Mouse (Mus musculus) kidney, postnatal 0 days (tissue): Measurements from ENCODE around the gene Bdkrb2. TPM values are rescaled to one million over a fixed set of nuclear protein-coding genes. Genes with fewer than 3 reads are reported as not detected.
A peak's percentile ranks its signal among the peaks of the same experiment; 100 is the strongest.

Experiments
- ATAC-seq: fragments of 200-750 bp; cut with Nextera tagmentation; replicated peaks from 2 replicates; pipeline ENCODE4 v1.8.0; 2017; ENCODE audit warnings: low read depth, moderate number of reproducible peaks, moderate TSS enrichment, moderate library complexity; ENCODE audit not compliant: low FRiP score
- DNase-seq: peaks from one replicate; pipeline ENCODE4 v3.0.0-alpha.2; 2016; ENCODE audit warnings: low spot score
- H3K27ac ChIP-seq: fragments of 300-500 bp; sonication (generic); 2 replicates; pipeline ENCODE4 v1.5.1; 2014; ENCODE audit warnings: mild to moderate bottlenecking
- H3K27me3 ChIP-seq: fragments of 300-500 bp; sonication (generic); 2 replicates; pipeline ENCODE4 v1.6.1; 2014; ENCODE audit warnings: low read length, mixed read lengths; ENCODE audit not compliant: insufficient read depth
- H3K36me3 ChIP-seq: fragments of 300-500 bp; sonication (generic); 2 replicates; pipeline ENCODE4 v1.6.1; 2014; ENCODE audit warnings: low read length, mixed read lengths; ENCODE audit not compliant: insufficient read depth
- H3K4me1 ChIP-seq: fragments of 300-500 bp; sonication (generic); replicated peaks from 2 replicates; pipeline ENCODE4 v1.6.1; 2014; ENCODE audit warnings: antibody characterized with exemption, low read length, mixed read lengths; ENCODE audit not compliant: insufficient read depth
- H3K4me2 ChIP-seq: fragments of 300-500 bp; sonication (generic); 2 replicates; pipeline ENCODE4 v1.6.1; 2014; ENCODE audit warnings: mild to moderate bottlenecking, low read length, moderate library complexity, mixed read lengths
- H3K4me3 ChIP-seq: fragments of 300-500 bp; sonication (generic); replicated peaks from 2 replicates; pipeline ENCODE4 v1.5.1; 2014; ENCODE audit warnings: low read depth, low read length
- H3K9ac ChIP-seq: fragments of 300-500 bp; sonication (generic); 2 replicates; pipeline ENCODE4 v1.6.1; 2014; ENCODE audit warnings: low read depth, low read length
- H3K9me3 ChIP-seq: fragments of 300-500 bp; sonication (generic); replicated peaks from 2 replicates; pipeline ENCODE4 v1.6.1; 2016; ENCODE audit warnings: low read length, inconsistent platforms, mixed read lengths
- CTCF ChIP-seq: IDR thresholded peaks from 2 replicates; pipeline ENCODE4 v1.5.1; 2016; ENCODE audit warnings: antibody characterized with exemption, low read depth, mild to moderate bottlenecking, moderate library complexity
- WGBS: fragments of 180-500 bp; shearing (Covaris S2); extraction: QIAGEN DNeasy Blood & Tissue Kit; methylation state at CpG from one replicate; pipeline ENCODE4 v1.1.7; 2014; 5-methylcytosine and 5-hydroxymethylcytosine counted together
- polyA plus RNA-seq: library from polyadenylated mRNA; unstranded; fragments of >200 nt; fragmentation: Nextera tagmentation; extraction: Ambion mirVana; gene quantifications from 2 replicates; pipeline ENCODE4 v1.2.1, GENCODE M21; 2015

The Bdkrb2 gene
- polyA plus RNA-seq, 1 experiment from 2014 or later, result 1.1 TPM

GRCm38 (mm10) chr12:105593471-105593870, 30.4 kb downstream of the Bdkrb2 start:
- Histone ChIP-seq H3K36me3 (no peaks in the 10 kb centered on the region), H3K4me3 (no peak overlapping the region), H3K27me3 (no peaks in the 10 kb centered on the region), H3K9ac (no peak overlapping the region), H3K9me3 (no peaks in the 10 kb centered on the region), H3K4me2 (no peak overlapping the region), H3K27ac (no peak overlapping the region), H3K4me1 (no peaks in the 10 kb centered on the region)
- DNase-seq, result no peak
- no peak for ATAC-seq
- TF ChIP-seq CTCF, result no peak
- WGBS, result 66% methylated on average over 4 of the region's 4 CpGs

GRCm38 (mm10) chr12:105597135-105597534, 34.1 kb downstream of the Bdkrb2 start:
- Histone ChIP-seq H3K27me3 (no peaks in the 10 kb centered on the region), H3K4me2 (no peak overlapping the region), H3K36me3 (no peaks in the 10 kb centered on the region), H3K4me1 (no peaks in the 10 kb centered on the region), H3K4me3 (no peak overlapping the region), H3K9me3 (no peaks in the 10 kb centered on the region), H3K27ac (no peak overlapping the region), H3K9ac (no peak overlapping the region)
- ATAC-seq (peak; percentile 44; the same call in 1 of the 2 replicates), DNase-seq (peak; percentile 14)
- WGBS, result 57% methylated on average over 8 of the region's 8 CpGs
- TF ChIP-seq CTCF, result no peak

- Histone ChIP-seq H3K27me3 (no peaks in the 10 kb centered on the region), H3K9ac (no peak overlapping the region), H3K4me1 (no peaks in the 10 kb centered on the region), H3K9me3 (no peaks in the 10 kb centered on the region), H3K4me2 (no peak overlapping the region), H3K36me3 (no peaks in the 10 kb centered on the region), H3K4me3 (no peak overlapping the region), H3K27ac (no peak overlapping the region)
- WGBS, result 81% methylated on average over 10 of the region's 10 CpGs
- TF ChIP-seq CTCF, result no peak
- DNase-seq, result no peak
- ATAC-seq, result no peak
Measured at GRCm38 (mm10) chr12:105598503-105598902, 35.5 kb downstream of the Bdkrb2 start.

GRCm38 (mm10) chr12:105599098-105599497, 36.1 kb downstream of the Bdkrb2 start:
- DNase-seq (no peak), ATAC-seq (no peak)
- Histone ChIP-seq H3K4me1 (no peaks in the 10 kb centered on the region), H3K4me3 (no peak overlapping the region), H3K27me3 (no peaks in the 10 kb centered on the region), H3K36me3 (no peaks in the 10 kb centered on the region), H3K9ac (no peak overlapping the region), H3K9me3 (no peaks in the 10 kb centered on the region), H3K27ac (no peak overlapping the region), H3K4me2 (no peak overlapping the region)
- TF ChIP-seq CTCF, result no peak
- 74% methylated on average over 5 of the region's 5 CpGs for WGBS

- no peak for ATAC-seq
- Histone ChIP-seq H3K27ac (no peak overlapping the region), H3K4me3 (no peak overlapping the region), H3K9ac (no peak overlapping the region), H3K4me2 (no peak overlapping the region), H3K36me3 (no peaks in the 10 kb centered on the region), H3K4me1 (no peaks in the 10 kb centered on the region), H3K27me3 (no peaks in the 10 kb centered on the region), H3K9me3 (no peaks in the 10 kb centered on the region)
- no peak for TF ChIP-seq CTCF
- 68% methylated on average over 6 of the region's 6 CpGs for WGBS
- DNase-seq, result no peak
Measured at GRCm38 (mm10) chr12:105601586-105601985, 38.6 kb downstream of the Bdkrb2 start.

GRCm38 (mm10) chr12:105602581-105603210, 39.7 kb downstream of the Bdkrb2 start, which contains the start of gene Bdkrb1:
TSS of gene Bdkrb1 (plus strand) at chr12:105603085.
- ATAC-seq, result no peak

GRCm38 (mm10) chr12:105603904-105604303, 40.9 kb downstream of the Bdkrb2 start:
- Histone ChIP-seq H3K4me2 (no peak overlapping the region), H3K9ac (no peak overlapping the region), H3K36me3 (no peaks in the 10 kb centered on the region), H3K27me3 (no peaks in the 10 kb centered on the region), H3K9me3 (no peaks in the 10 kb centered on the region), H3K27ac (no peak overlapping the region), H3K4me3 (no peak overlapping the region), H3K4me1 (no peaks in the 10 kb centered on the region)
- DNase-seq, result no peak
- no peak for TF ChIP-seq CTCF
- no peak for ATAC-seq
- 73% methylated on average over 11 of the region's 11 CpGs for WGBS

More at GRCm38 (mm10) chr12:105602581-105603210, 39.7 kb downstream of the Bdkrb2 start, which contains the start of gene Bdkrb1:
- no peaks in the 10 kb centered on the region for H3K27me3 ChIP-seq
- no peaks in the 10 kb centered on the region for H3K4me1 ChIP-seq
- WGBS, result 89% methylated on average over 11 of the region's 11 CpGs
- no peak within 1 kb of the TSS for H3K9ac ChIP-seq
- H3K9me3 ChIP-seq, result no peaks in the 10 kb centered on the region
- no peak for TF ChIP-seq CTCF
- H3K36me3 ChIP-seq, result no peaks in the 10 kb centered on the region
- no peak within 1 kb of the TSS for H3K4me2 ChIP-seq
- no peak within 1 kb of the TSS for H3K27ac ChIP-seq
- no peak for DNase-seq
- H3K4me3 ChIP-seq, result no peak within 1 kb of the TSS
